17 mouse cellular contexts compared by ENCODE assay signal in genomic region chr15:98695726-98696125, GRCm38 (mm10). TPM values are rescaled to one million over a fixed set of nuclear protein-coding genes. Genes with fewer than 3 reads are reported as not detected.
DNase-seq lines count a peak whose midpoint lies in the region; ATAC-seq and TF ChIP-seq lines count a peak whose summit lies in the region.
"Had no signal": no experiment of that assay in that cellular context is flagged by ENCODE, and none has a peak within 500 bp of the region (broad histone marks: within the 10 kb centered on the region; RNA-seq: fewer than 3 reads in every experiment).

No protein-coding gene starts in this region.

- H3K27ac ChIP-seq in lung, postnatal 0 days (ENCODE audit: low read length), result no peak overlapping the region
- H3K27ac ChIP-seq in kidney, adult 2 months (ENCODE audit: insufficient read depth, low read depth, low read length), result peak overlapping the region; percentile 57
- H3K27ac ChIP-seq: hindbrain, embryonic 13.5 days; kidney, postnatal 0 days; limb, embryonic 15.5 days; midbrain, embryonic 13.5 days had no signal

- H3K4me2 ChIP-seq in lung, postnatal 0 days (replicated peaks; ENCODE audit: low read depth, low read length), result no peak overlapping the region
- H3K4me2 ChIP-seq: hindbrain, embryonic 13.5 days; limb, embryonic 15.5 days; midbrain, embryonic 13.5 days had no signal

- no peak for TF ChIP-seq EP300 in lung, postnatal 0 days (IDR thresholded peaks at IDR 0.05)

- H3K36me3 ChIP-seq in lung, postnatal 0 days (ENCODE audit: insufficient read depth, low read length), result no peaks in the 10 kb centered on the region
- no peaks in the 10 kb centered on the region for H3K36me3 ChIP-seq in kidney, adult 2 months (ENCODE audit: control insufficient read depth, insufficient read depth, low read length)
- H3K36me3 ChIP-seq: hindbrain, embryonic 13.5 days; limb, embryonic 15.5 days; midbrain, embryonic 13.5 days had no signal

- H3K9me3 ChIP-seq in lung, postnatal 0 days (ENCODE audit: low read length), result no peaks in the 10 kb centered on the region
- H3K9me3 ChIP-seq: hindbrain, embryonic 13.5 days; limb, embryonic 15.5 days; midbrain, embryonic 13.5 days had no signal

- H3K27me3 ChIP-seq in lung, postnatal 0 days (replicated peaks; ENCODE audit: insufficient read depth, low read length), result peaks cover 12% of the 10 kb centered on the region; the same call in 1 of the 2 replicates
- no peaks in the 10 kb centered on the region; the same call in 1 of the 2 replicates for H3K27me3 ChIP-seq in kidney, adult 2 months (replicated peaks; ENCODE audit: control insufficient read depth, insufficient read depth, low read length)

- TF ChIP-seq POLR2A in kidney, adult 2 months (IDR thresholded peaks at IDR 0.05; ENCODE audit: low read depth, low read length), result no peak

- no peak for TF ChIP-seq CTCF in lung, postnatal 0 days (IDR thresholded peaks at IDR 0.05)
- TF ChIP-seq CTCF in kidney, adult 2 months (conservative IDR thresholded peaks at IDR 0.05; ENCODE audit: insufficient read depth, insufficient read length, low read depth, low read length), result no peak

- 42% methylated on average over 9 of the region's 9 CpGs for WGBS in lung, postnatal 0 days
- WGBS in kidney, adult 2 months, result 11% methylated on average over 9 of the region's 9 CpGs

- intact Hi-C loops in heart, postnatal 25 days (cut with DNase I), result loop anchor here (5.0 kb wide), 1 partner anchor 113 kb away; no protein-coding TSS in a partner anchor
- intact Hi-C loops in left cerebral cortex, postnatal 36 days (cut with DNase I), result no loop called here

- ATAC-seq in lung, postnatal 0 days, result no peak
- ATAC-seq: activated CD4-positive, CD25-positive, alpha-beta regulatory T cell, adult 4 months; forebrain, embryonic 16.5 days; midbrain, embryonic 13.5 days had no signal

- no peak overlapping the region for H3K4me3 ChIP-seq in lung, postnatal 0 days (ENCODE audit: low read depth, low read length)
- H3K4me3 ChIP-seq in kidney, adult 2 months (ENCODE audit: insufficient read depth, low read depth, low read length), result no peak overlapping the region
- H3K4me3 ChIP-seq: erythroblast, embryonic 14.5 days; hindbrain, embryonic 13.5 days; limb, embryonic 15.5 days; midbrain, embryonic 13.5 days had no signal

- no peak overlapping the region for H3K9ac ChIP-seq in lung, postnatal 0 days (replicated peaks; ENCODE audit: low read depth)
- H3K9ac ChIP-seq: hindbrain, embryonic 13.5 days; limb, embryonic 15.5 days; midbrain, embryonic 13.5 days had no signal

- peaks cover 11% of the 10 kb centered on the region for H3K4me1 ChIP-seq in lung, postnatal 0 days (ENCODE audit: insufficient read depth, low read depth, low read length)
- H3K4me1 ChIP-seq in kidney, adult 2 months (ENCODE audit: control insufficient read depth, insufficient read depth, low read length), result peaks cover 9% of the 10 kb centered on the region; the same call in 1 of the 2 replicates

- peak; percentile 40 to 55 for DNase-seq in heart, adult 18-20 months
- DNase-seq in heart, postnatal 25 days (ENCODE audit: low spot score), result no peak
- DNase-seq in lung, postnatal 14 days, result peak; percentile 47
- no peak for DNase-seq in lung, postnatal 0 days (ENCODE audit: low spot score)
- peak; percentile 94 for DNase-seq in kidney, adult 2 months
- no peak for DNase-seq in cerebellum, postnatal 4 days (ENCODE audit: low spot score in 2 of 2)
- no peak for DNase-seq in left cerebral cortex, postnatal 36 days (ENCODE audit: low spot score in 2 of 2)
- DNase-seq: cerebellum, adult 9-11 months; right cerebral cortex, postnatal 14 days; thymus, adult 2 months had no signal

RNA-seq across cellular contexts. Expression of gene Ccdc65, which starts 12.3 kb away (rescaled TPM):
- total RNA-seq in heart, adult 18-20 months (2021), result under 1 TPM; 0.67 to 0.72 TPM
- under 1 TPM in 1 of 2 experiments, not detected in 1; 0.18 TPM for total RNA-seq in heart, postnatal 25 days (2021)
- polyA plus RNA-seq in lung, postnatal 0 days (2015; fragmentation: Nextera tagmentation; extraction: Ambion mirVana), result 3.7 and 5.1 TPM in 2 replicates
- 0.42 and 0.60 TPM in 2 replicates for polyA plus RNA-seq in kidney, adult 2 months (2012; rRNA removed)
- total RNA-seq in left cerebral cortex, postnatal 36 days (2021), result 10 to 100 TPM; 12.5 to 14.4 TPM
- polyA plus RNA-seq: erythroblast, embryonic 14.5 days had no signal

RNA-seq across cellular contexts. Expression of gene Rnd1, which starts 18.5 kb away (rescaled TPM):
- 1 to 10 TPM in 1 of 2 experiments, under 1 TPM in 1; 0.77 to 1.3 TPM for total RNA-seq in heart, adult 18-20 months (2021)
- total RNA-seq in heart, postnatal 25 days (2021), result 1 to 10 TPM; 1.3 to 1.5 TPM
- polyA plus RNA-seq in lung, postnatal 0 days (2015; fragmentation: Nextera tagmentation; extraction: Ambion mirVana), result 3.1 and 3.9 TPM in 2 replicates
- polyA plus RNA-seq in kidney, adult 2 months (2012; rRNA removed), result 2.2 and 2.8 TPM in 2 replicates
- 10 to 100 TPM; 29.4 to 32.6 TPM for total RNA-seq in left cerebral cortex, postnatal 36 days (2021)
- polyA plus RNA-seq: erythroblast, embryonic 14.5 days had no signal

RNA-seq across cellular contexts. Expression of gene Fkbp11, which starts 32.3 kb away (rescaled TPM):
- 1 to 10 TPM; 7.9 to 8.5 TPM for total RNA-seq in heart, adult 18-20 months (2021)
- total RNA-seq in heart, postnatal 25 days (2021), result 1 to 10 TPM; 4.7 to 7.2 TPM
- polyA plus RNA-seq in lung, postnatal 0 days (2015; fragmentation: Nextera tagmentation; extraction: Ambion mirVana), result 45.2 and 45.5 TPM in 2 replicates
- polyA plus RNA-seq in kidney, adult 2 months (2012; rRNA removed), result 9.3 and 10.1 TPM in 2 replicates
- total RNA-seq in left cerebral cortex, postnatal 36 days (2021), result 1 to 10 TPM; 1.5 to 2.1 TPM

RNA-seq across cellular contexts. Expression of gene Ddx23, which starts 33.0 kb away (rescaled TPM):
- 10 to 100 TPM; 60.7 to 63.2 TPM for total RNA-seq in heart, adult 18-20 months (2021)
- 10 to 100 TPM; 43.5 to 52.8 TPM for total RNA-seq in heart, postnatal 25 days (2021)
- polyA plus RNA-seq in lung, postnatal 0 days (2015; fragmentation: Nextera tagmentation; extraction: Ambion mirVana), result 14.5 and 17.5 TPM in 2 replicates
- 23.8 and 24.4 TPM in 2 replicates for polyA plus RNA-seq in kidney, adult 2 months (2012; rRNA removed)
- total RNA-seq in left cerebral cortex, postnatal 36 days (2021), result 10 to 100 TPM; 80.2 to 82.7 TPM

Comparison
In these comparisons a context has a peak if more than half of its experiments do, and no peak if none do; other contexts are left out.
1. DNase-seq: peak in heart, adult 18-20 months (2 of 2), lung, postnatal 14 days (single experiment) and kidney, adult 2 months (single experiment); none in heart, postnatal 25 days (single experiment), lung, postnatal 0 days (single experiment), cerebellum, postnatal 4 days (0 of 2) and left cerebral cortex, postnatal 36 days (0 of 2).
2. RNA of gene Ccdc65, which starts 12.3 kb away (total RNA-seq): 12.5 to 14.4 TPM in left cerebral cortex, postnatal 36 days; 0.67 to 0.72 TPM in heart, adult 18-20 months and 0.18 TPM in heart, postnatal 25 days; every median in the first group is over 4 times any median in the second.
3. RNA of gene Rnd1, which starts 18.5 kb away (total RNA-seq): 29.4 to 32.6 TPM in left cerebral cortex, postnatal 36 days; 1.3 to 1.5 TPM in heart, postnatal 25 days and 0.77 to 1.3 TPM in heart, adult 18-20 months; every median in the first group is over 10 times any median in the second.